Mouse (Mus musculus) layer of hippocampus, adult 8-10 months (tissue): ENCODE measurements around the gene Gm11567. TPM values are rescaled to one million over a fixed set of nuclear protein-coding genes. Genes with fewer than 3 reads are reported as not detected.
"Not testable (repeated sequence)": the region's sequence is repeated elsewhere in the genome, so short reads cannot be mapped to it uniquely, and the experiment has no call there.

Experiments used
- DNase-seq, 2 experiments: peaks; one replicate each; pipeline ENCODE4 v3.0.0; 2022; ENCODE audit warnings: low spot score in 2 of 2
- total RNA-seq, 4 experiments: library from RNA; stranded (reverse); gene quantifications; 2 replicates each; pipeline ENCODE4 v1.2.4; 2022

The Gm11567 gene
- total RNA-seq: not detected

DNA sequence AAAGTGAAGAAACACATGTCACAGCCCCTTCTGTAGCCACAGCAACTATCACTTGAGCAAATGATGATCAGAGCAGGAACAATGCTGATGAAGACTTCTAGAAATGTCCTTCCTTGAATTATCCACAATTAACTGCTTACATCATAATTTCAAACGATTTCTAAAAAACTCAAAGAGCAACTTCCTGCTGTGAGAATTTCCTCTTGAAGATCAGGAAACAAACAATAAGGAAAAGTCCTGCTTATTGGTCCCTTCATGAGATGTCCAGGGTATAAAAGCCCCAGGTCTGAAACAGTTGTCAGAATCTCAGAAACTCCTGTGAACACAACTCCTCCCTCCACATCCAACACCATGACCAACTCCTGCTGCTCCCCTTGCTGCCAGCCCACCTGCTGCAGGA lies at the start of gene Gm11567:
Gene Gm11567 (plus strand): TSS at position 301 of the 400 bp plus-strand sequence.
- not testable (repeated sequence) for DNase-seq

GRCm38 (mm10) chr11:99837966-99838365 lies 41.0 kb upstream of the Gm11567 start, which contains the start of gene 2300003K06Rik:
Gene 2300003K06Rik, minus strand, starts transcription at chr11:99838066.
- DNase-seq: no peak

- DNase-seq: no peak
Measured at GRCm38 (mm10) chr11:99842185-99842584, 36.8 kb upstream of the Gm11567 start.

- no peak for DNase-seq
Measured at GRCm38 (mm10) chr11:99846746-99847145, 32.2 kb upstream of the Gm11567 start.

DNA sequence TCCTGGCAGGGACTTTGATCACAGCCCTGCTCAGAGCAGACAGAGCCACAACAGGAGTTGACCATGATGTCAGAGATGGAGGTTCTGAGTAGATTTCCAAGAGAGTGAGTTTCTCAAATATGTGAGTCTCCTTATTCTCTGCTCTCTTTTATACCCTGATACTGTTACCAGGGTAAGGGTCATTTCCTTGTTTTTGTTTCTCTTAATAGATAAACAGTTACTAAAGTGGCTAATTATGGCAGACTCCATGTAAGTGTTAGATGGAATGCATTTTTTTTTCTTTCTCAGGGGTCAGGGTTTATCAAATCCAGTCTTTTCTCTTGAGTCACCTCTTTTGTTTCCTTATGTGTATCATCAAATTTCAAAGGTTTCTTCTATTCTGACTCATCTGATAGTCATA lies 27.5 kb upstream of the Gm11567 start, which contains the start of gene Krtap4-16:
Gene Krtap4-16 (minus strand): TSS at position 101 of the 400 bp plus-strand sequence.
- no peak for DNase-seq

DNA sequence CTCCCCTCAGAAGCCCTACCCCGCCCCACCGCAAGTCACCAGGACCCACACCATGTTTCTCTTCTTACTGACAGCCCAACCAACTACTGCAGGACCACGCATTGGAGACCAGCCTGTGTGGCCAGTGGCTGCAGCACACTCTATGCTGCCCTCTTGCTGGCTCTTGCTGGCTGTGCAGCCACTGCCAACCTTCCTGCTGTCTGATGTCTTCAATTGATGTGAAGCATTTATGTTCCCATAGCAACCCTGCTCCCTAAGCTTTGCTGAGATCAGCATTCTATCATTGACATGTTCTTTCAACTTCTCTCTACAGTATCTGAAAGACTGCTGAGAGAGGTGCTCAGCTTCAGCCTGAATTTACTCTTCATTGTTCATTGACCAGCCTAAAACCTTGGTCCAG lies 24.9 kb upstream of the Gm11567 start:
- no peak for DNase-seq

GRCm38 (mm10) chr11:99857617-99858016 lies 21.4 kb upstream of the Gm11567 start, which contains the start of gene Gm11568:
Gene Gm11568, plus strand, starts transcription at chr11:99857917.
- no peak for DNase-seq

GRCm38 (mm10) chr11:99858761-99859160 lies 20.2 kb upstream of the Gm11567 start:
- no peak for DNase-seq

DNA sequence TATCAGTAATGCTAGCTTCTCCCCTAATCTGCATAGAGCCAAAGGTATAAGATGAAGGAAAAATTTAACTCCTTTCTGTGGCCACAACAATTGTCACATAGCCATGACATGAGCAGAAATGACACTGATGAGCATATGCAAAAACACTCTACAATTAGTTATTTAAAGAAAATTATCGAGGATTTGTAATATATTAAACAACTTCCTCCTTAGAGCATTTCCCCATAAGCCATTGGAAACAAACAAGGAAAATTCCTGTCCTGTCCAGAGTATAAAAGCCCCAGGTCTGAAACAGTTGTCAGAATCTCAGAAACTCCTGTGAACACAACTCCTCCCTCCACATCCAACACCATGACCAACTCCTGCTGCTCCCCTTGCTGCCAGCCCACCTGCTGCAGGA lies 14.8 kb upstream of the Gm11567 start, which contains the start of gene Gm11559:
Gene Gm11559 (plus strand): TSS at position 301 of the 400 bp plus-strand sequence.
- not testable (repeated sequence) for DNase-seq

GRCm38 (mm10) chr11:99873089-99873488 lies 5.9 kb upstream of the Gm11567 start, which contains the start of gene Krtap9-1:
Gene Krtap9-1, plus strand, starts transcription at chr11:99873389.
- not testable (repeated sequence) for DNase-seq

GRCm38 (mm10) chr11:99907620-99908019 lies 28.6 kb downstream of the Gm11567 start, which contains the start of gene Krtap31-1:
Gene Krtap31-1, plus strand, starts transcription at chr11:99907920.
- no peak for DNase-seq

DNA sequence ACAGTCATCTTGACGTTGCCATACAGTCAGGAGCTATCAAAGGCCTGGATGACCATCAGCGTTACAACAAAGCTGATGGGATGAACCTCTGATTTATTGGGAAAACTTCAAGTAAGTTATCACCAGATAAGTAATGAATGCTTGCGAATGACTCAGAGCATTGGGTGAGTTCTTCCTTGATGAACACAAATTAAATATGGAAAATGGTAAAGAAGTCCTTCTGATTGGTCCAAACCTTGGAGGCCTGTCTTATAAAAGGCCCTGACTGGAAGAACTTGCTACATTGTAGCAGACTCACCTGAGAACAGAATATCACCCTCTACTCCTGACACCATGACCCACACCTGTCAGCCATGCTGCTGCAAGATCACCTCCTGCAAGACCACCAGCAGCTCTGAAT lies 35.5 kb downstream of the Gm11567 start, which contains the start of gene Gm11565:
Gene Gm11565 (plus strand): TSS at position 301 of the 400 bp plus-strand sequence.
- no peak for DNase-seq

Other genes starting within 250 kb of the Gm11567 start
- gene Krtap4-2, start 244.1 kb upstream of the Gm11567 start, total RNA-seq: not detected
- gene Krtap4-7, start 235.1 kb upstream of the Gm11567 start, total RNA-seq: not detected
- not detected for gene Gm11555, start 229.0 kb upstream of the Gm11567 start, total RNA-seq
- not detected for gene Gm11563, start 220.2 kb upstream of the Gm11567 start, total RNA-seq
- gene Krtap4-6, start 213.2 kb upstream of the Gm11567 start, total RNA-seq: not detected
- not detected for gene Gm14190, start 188.4 kb upstream of the Gm11567 start, total RNA-seq
- not detected for gene Gm14180, start 144.9 kb upstream of the Gm11567 start, total RNA-seq
- gene Gm11595, start 106.3 kb upstream of the Gm11567 start, total RNA-seq: not detected
- gene Krtap4-8, start 98.5 kb upstream of the Gm11567 start, total RNA-seq: not detected
- gene Krtap4-9, start 94.0 kb upstream of the Gm11567 start, total RNA-seq: not detected
- not detected for gene Gm11596, start 85.7 kb upstream of the Gm11567 start, total RNA-seq
- gene Gm11569, start 80.3 kb upstream of the Gm11567 start, total RNA-seq: not detected
- gene Gm11554, start 74.7 kb upstream of the Gm11567 start, total RNA-seq: not detected
- not detected for gene Krtap4-13, start 69.3 kb upstream of the Gm11567 start, total RNA-seq
- gene Gm11564, start 63.5 kb upstream of the Gm11567 start, total RNA-seq: not detected
- gene 2300003K06Rik, start 41.1 kb upstream of the Gm11567 start, total RNA-seq: not detected
- gene Krtap4-16, start 27.6 kb upstream of the Gm11567 start, total RNA-seq: not detected
- gene Gm11568, start 21.3 kb upstream of the Gm11567 start, total RNA-seq: not detected
- not detected for gene Gm11559, start 14.7 kb upstream of the Gm11567 start, total RNA-seq
- gene Krtap9-1, start 5.8 kb upstream of the Gm11567 start, total RNA-seq: not detected
- gene Krtap31-1, start 28.7 kb downstream of the Gm11567 start, total RNA-seq: not detected
- gene Gm11565, start 35.6 kb downstream of the Gm11567 start, total RNA-seq: not detected
- gene Krtap31-2, start 57.1 kb downstream of the Gm11567 start, total RNA-seq: not detected
- not detected for gene Krtap9-5, start 69.3 kb downstream of the Gm11567 start, total RNA-seq
- gene Krtap29-1, start 99.9 kb downstream of the Gm11567 start, total RNA-seq: not detected
- not detected for gene Krtap16-1, start 107.4 kb downstream of the Gm11567 start, total RNA-seq
- not detected for gene Krtap17-1, start 114.8 kb downstream of the Gm11567 start, total RNA-seq
- gene Krt33a, start 137.0 kb downstream of the Gm11567 start, total RNA-seq: not detected
- gene Krt33b, start 150.7 kb downstream of the Gm11567 start, total RNA-seq: not detected
- not detected for gene Krt34, start 162.4 kb downstream of the Gm11567 start, total RNA-seq
- gene Krt31, start 171.4 kb downstream of the Gm11567 start, total RNA-seq: not detected
- gene Krt32, start 209.0 kb downstream of the Gm11567 start, total RNA-seq: not detected
- gene Krt35, start 217.1 kb downstream of the Gm11567 start, total RNA-seq: not detected
- gene Krt36, start 226.4 kb downstream of the Gm11567 start, total RNA-seq: not detected
- not detected for gene Krt13, start 242.4 kb downstream of the Gm11567 start, total RNA-seq